Mouse (Mus musculus) hindbrain, embryonic 11.5 days (tissue): ENCODE data around the gene Gsg1l. TPM values are rescaled to one million over a fixed set of nuclear protein-coding genes. Genes with fewer than 3 reads are reported as not detected.

ENCODE experiments used
- ATAC-seq: fragments of 200-750 bp; cut with Nextera tagmentation; 2 replicates; pipeline ENCODE4 v1.8.0; 2017; ENCODE audit warnings: mild to moderate bottlenecking, moderate TSS enrichment, moderate library complexity; ENCODE audit not compliant: low FRiP score
- DNase-seq: peaks from one replicate; pipeline ENCODE4 v3.0.0-alpha.2; 2015; ENCODE audit warnings: low spot score
- H3K27ac ChIP-seq: fragments of 300-500 bp; sonication (generic); 2 replicates; pipeline ENCODE4 v1.5.1; 2014; ENCODE audit warnings: mild to moderate bottlenecking, low read depth, low read length
- H3K27me3 ChIP-seq: fragments of 300-500 bp; sonication (generic); 2 replicates; pipeline ENCODE4 v1.6.1; 2014; ENCODE audit warnings: mild to moderate bottlenecking, low read length, moderate library complexity, mixed read lengths; ENCODE audit not compliant: control insufficient read depth, insufficient read depth
- H3K36me3 ChIP-seq: fragments of 300-500 bp; sonication (generic); 2 replicates; pipeline ENCODE4 v1.6.1; 2014; ENCODE audit warnings: mild to moderate bottlenecking, low read length, moderate library complexity, mixed read lengths; ENCODE audit not compliant: control insufficient read depth, insufficient read depth
- H3K4me1 ChIP-seq: fragments of 300-500 bp; sonication (generic); replicated peaks from 2 replicates; pipeline ENCODE4 v1.6.1; 2014; ENCODE audit warnings: low read length, mixed read lengths; ENCODE audit not compliant: control insufficient read depth, insufficient read depth
- H3K4me2 ChIP-seq: fragments of 300-500 bp; sonication (generic); replicated peaks from 2 replicates; pipeline ENCODE4 v1.6.1; 2014; ENCODE audit warnings: mild to moderate bottlenecking, low read depth, low read length
- H3K4me3 ChIP-seq: fragments of 300-500 bp; sonication (generic); 2 replicates; pipeline ENCODE4 v1.5.1; 2014; ENCODE audit warnings: low read depth, low read length
- H3K9ac ChIP-seq: fragments of 300-500 bp; sonication (generic); 2 replicates; pipeline ENCODE4 v1.6.1; 2014; ENCODE audit warnings: low read depth, low read length
- H3K9me3 ChIP-seq: fragments of 300-500 bp; sonication (generic); 2 replicates; pipeline ENCODE4 v1.6.1; 2016; ENCODE audit warnings: low read length; ENCODE audit not compliant: control insufficient read depth
- WGBS: fragments of 180-500 bp; shearing (Covaris S2); extraction: QIAGEN DNeasy Blood & Tissue Kit; methylation state at CpG from one replicate; pipeline ENCODE4 v1.1.7; 2014; 5-methylcytosine and 5-hydroxymethylcytosine counted together
- polyA plus RNA-seq: library from polyadenylated mRNA; unstranded; fragments of >200 nt; fragmentation: Nextera tagmentation; extraction: Ambion mirVana; gene quantifications from 2 replicates; pipeline ENCODE4 v1.2.1, GENCODE M21; 2014

Gene Gsg1l
- polyA plus RNA-seq, 1 experiment from 2014 or later: 2.7 TPM

GRCm38 (mm10) chr7:126086321-126086741, 4.1 kb upstream of the Gsg1l start:
- Histone ChIP-seq H3K9me3 (no peaks in the 10 kb centered on the region), H3K27ac (no peak overlapping the region), H3K36me3 (no peaks in the 10 kb centered on the region), H3K27me3 (peaks cover 32% of the 10 kb centered on the region), H3K9ac (no peak overlapping the region), H3K4me1 (peaks cover 6% of the 10 kb centered on the region; the same call in 1 of the 2 replicates), H3K4me3 (no peak overlapping the region), H3K4me2 (no peak overlapping the region)
- peak; percentile 40 for DNase-seq
- no peak for ATAC-seq
- 27% methylated on average over 6 of the region's 6 CpGs for WGBS

- ATAC-seq: no peak
- no peak overlapping the region for H3K9ac ChIP-seq
- no peak for DNase-seq
- peaks cover 43% of the 10 kb centered on the region for H3K27me3 ChIP-seq
- H3K4me1 ChIP-seq: peaks cover 6% of the 10 kb centered on the region; the same call in 1 of the 2 replicates
- H3K9me3 ChIP-seq: no peaks in the 10 kb centered on the region
- 91% methylated on average over 9 of the region's 9 CpGs for WGBS
- no peak overlapping the region for H3K27ac ChIP-seq
- H3K4me2 ChIP-seq: no peak overlapping the region
- H3K4me3 ChIP-seq: no peak overlapping the region
- no peaks in the 10 kb centered on the region for H3K36me3 ChIP-seq
These were observed 2.9 kb upstream of the Gsg1l start for GRCm38 (mm10) chr7:126085154-126085553.

GRCm38 (mm10) chr7:126083980-126084348, 1.8 kb upstream of the Gsg1l start:
- 11% methylated on average over 4 of the region's 4 CpGs for WGBS

GRCm38 (mm10) chr7:126083341-126083979, 1.2 kb upstream of the Gsg1l start:
- peaks cover 6% of the 10 kb centered on the region; the same call in 1 of the 2 replicates for H3K4me1 ChIP-seq
- H3K4me2 ChIP-seq: no peak overlapping the region
- no peaks in the 10 kb centered on the region for H3K9me3 ChIP-seq
- H3K9ac ChIP-seq: no peak overlapping the region
- ATAC-seq (no peak), DNase-seq (peak; percentile 17)
- no peaks in the 10 kb centered on the region for H3K36me3 ChIP-seq
- 25% methylated on average over 9 of the region's 9 CpGs for WGBS
- H3K4me3 ChIP-seq: no peak overlapping the region
- H3K27ac ChIP-seq: no peak overlapping the region
- H3K27me3 ChIP-seq: peaks cover 47% of the 10 kb centered on the region

More at GRCm38 (mm10) chr7:126083980-126084348, 1.8 kb upstream of the Gsg1l start:
- no peaks in the 10 kb centered on the region for H3K36me3 ChIP-seq
- no peak overlapping the region for H3K4me3 ChIP-seq
- peaks cover 6% of the 10 kb centered on the region; the same call in 1 of the 2 replicates for H3K4me1 ChIP-seq
- H3K27ac ChIP-seq: no peak overlapping the region
- H3K4me2 ChIP-seq: no peak overlapping the region
- DNase-seq (no peak), ATAC-seq (no peak)
- peaks cover 44% of the 10 kb centered on the region for H3K27me3 ChIP-seq
- no peaks in the 10 kb centered on the region for H3K9me3 ChIP-seq
- no peak overlapping the region for H3K9ac ChIP-seq

- Histone ChIP-seq H3K4me2 (peak overlapping the region; percentile 97), H3K36me3 (no peaks in the 10 kb centered on the region), H3K9ac (peak overlapping the region; percentile 37; the same call in 1 of the 2 replicates), H3K4me1 (peaks cover 6% of the 10 kb centered on the region; the same call in 1 of the 2 replicates), H3K27me3 (peaks cover 47% of the 10 kb centered on the region), H3K9me3 (no peaks in the 10 kb centered on the region), H3K27ac (peak overlapping the region; percentile 33; the same call in 1 of the 2 replicates), H3K4me3 (peak overlapping the region; percentile 51)
- under 1% methylated on average over 67 of the region's 80 CpGs for WGBS
- DNase-seq (peak; percentile 53), ATAC-seq (peak; percentile 38; the same call in 1 of the 2 replicates)
These were observed 405 bp downstream of the Gsg1l start for GRCm38 (mm10) chr7:126081727-126082285.

GRCm38 (mm10) chr7:126080949-126081654, 1.1 kb downstream of the Gsg1l start:
- H3K27ac ChIP-seq: no peak overlapping the region
- H3K9me3 ChIP-seq: no peaks in the 10 kb centered on the region
- DNase-seq (peak; percentile 37), ATAC-seq (no peak)
- peak overlapping the region; percentile 97 for H3K4me2 ChIP-seq
- H3K9ac ChIP-seq: peak overlapping the region; percentile 37; the same call in 1 of the 2 replicates
- peak overlapping the region; percentile 51 for H3K4me3 ChIP-seq
- peaks cover 47% of the 10 kb centered on the region for H3K27me3 ChIP-seq
- peaks cover 6% of the 10 kb centered on the region; the same call in 1 of the 2 replicates for H3K4me1 ChIP-seq
- H3K36me3 ChIP-seq: no peaks in the 10 kb centered on the region
- 18% methylated on average over 16 of the region's 16 CpGs for WGBS

GRCm38 (mm10) chr7:126076935-126077334, 5.3 kb downstream of the Gsg1l start:
- no peaks in the 10 kb centered on the region for H3K36me3 ChIP-seq
- H3K4me1 ChIP-seq: 0 out of 2 replicates have a peak, but pooled peaks cover 2% of the 10 kb centered on the region
- H3K9ac ChIP-seq: no peak overlapping the region
- 93% methylated on average over 1 of the region's 1 CpGs for WGBS
- H3K9me3 ChIP-seq: no peaks in the 10 kb centered on the region
- H3K27ac ChIP-seq: no peak overlapping the region
- H3K4me3 ChIP-seq: no peak overlapping the region
- ATAC-seq: no peak
- no peak for DNase-seq
- H3K27me3 ChIP-seq: peaks cover 21% of the 10 kb centered on the region
- no peak overlapping the region for H3K4me2 ChIP-seq

GRCm38 (mm10) chr7:126075058-126075457, 7.2 kb downstream of the Gsg1l start:
- H3K27me3 ChIP-seq: peaks cover 3% of the 10 kb centered on the region; the same call in 1 of the 2 replicates
- H3K4me2 ChIP-seq: no peak overlapping the region
- H3K27ac ChIP-seq: no peak overlapping the region
- H3K36me3 ChIP-seq: no peaks in the 10 kb centered on the region
- H3K9me3 ChIP-seq: no peaks in the 10 kb centered on the region
- H3K4me1 ChIP-seq: no peaks in the 10 kb centered on the region
- no peak for ATAC-seq
- WGBS: 65% methylated on average over 9 of the region's 9 CpGs
- no peak for DNase-seq
- H3K9ac ChIP-seq: no peak overlapping the region
- H3K4me3 ChIP-seq: no peak overlapping the region
